Mouse (Mus musculus): Measurements from ENCODE around the gene Btbd17. TPM values are rescaled to one million over a fixed set of nuclear protein-coding genes. Genes with fewer than 3 reads are reported as not detected.

The Btbd17 gene
- polyA plus RNA-seq, 1 experiment from 2014 or later = 0.09 TPM

- no peaks in the 10 kb centered on the region for H3K36me3 ChIP-seq (ENCODE audit: control insufficient read depth, insufficient read depth, low read length)
- 26% methylated on average over 9 of the region's 9 CpGs for WGBS (ENCODE audit: insufficient replicate concordance)
- H3K27me3 ChIP-seq (ENCODE audit: control insufficient read depth, insufficient read depth, low read length) = peaks cover 59% of the 10 kb centered on the region
- H3K9ac ChIP-seq (ENCODE audit: low read depth, low read length) = no peak overlapping the region
- no peak for ATAC-seq (replicated peaks; ENCODE audit: insufficient number of reproducible peaks, low FRiP score, low TSS enrichment)
- H3K4me1 ChIP-seq (ENCODE audit: control insufficient read depth, insufficient read depth, low read length) = peaks cover 8% of the 10 kb centered on the region; the same call in 1 of the 2 replicates
- H3K27ac ChIP-seq (ENCODE audit: low read depth, low read length) = no peak overlapping the region
- no peaks in the 10 kb centered on the region for H3K9me3 ChIP-seq (replicated peaks; ENCODE audit: control insufficient read depth, low read length)
- no peak overlapping the region for H3K4me2 ChIP-seq
- H3K4me3 ChIP-seq (ENCODE audit: low read depth, low read length) = no peak overlapping the region
Measured at GRCm38 (mm10) chr11:114780076-114780475, 15.7 kb downstream of the Btbd17 start.

DNA sequence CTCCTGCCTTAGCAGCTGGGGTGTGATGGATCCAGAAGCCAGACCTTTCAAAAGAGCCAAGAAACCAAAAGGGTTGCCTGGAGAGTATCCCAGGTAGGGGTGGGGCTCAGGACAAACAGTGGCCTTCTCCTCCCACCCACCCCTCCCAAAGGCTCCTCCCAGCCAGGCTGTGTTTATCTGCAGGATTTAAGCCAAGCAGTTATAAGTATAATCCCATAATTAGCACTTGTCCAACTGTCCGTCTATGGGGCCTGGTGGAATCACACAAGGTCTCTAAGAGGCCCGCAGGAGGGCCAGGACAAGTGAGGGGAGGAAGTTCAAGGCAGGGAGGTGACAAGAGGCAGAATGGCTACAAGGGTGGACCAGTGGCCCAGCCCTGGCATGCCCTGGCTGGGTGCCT, 23.8 kb downstream of the Btbd17 start:
- Histone ChIP-seq H3K27ac (ENCODE audit: low read depth, low read length) (no peak overlapping the region), H3K4me1 (ENCODE audit: control insufficient read depth, insufficient read depth, low read length) (no peaks in the 10 kb centered on the region), H3K4me2 (no peak overlapping the region), H3K9ac (ENCODE audit: low read depth, low read length) (no peak overlapping the region), H3K36me3 (ENCODE audit: control insufficient read depth, insufficient read depth, low read length) (no peaks in the 10 kb centered on the region), H3K9me3 (replicated peaks; ENCODE audit: control insufficient read depth, low read length) (no peaks in the 10 kb centered on the region), H3K27me3 (ENCODE audit: control insufficient read depth, insufficient read depth, low read length) (peaks cover 12% of the 10 kb centered on the region), H3K4me3 (ENCODE audit: low read depth, low read length) (no peak overlapping the region)
- no peak for ATAC-seq (replicated peaks; ENCODE audit: insufficient number of reproducible peaks, low FRiP score, low TSS enrichment)
- 63% methylated on average over 2 of the region's 2 CpGs for WGBS (ENCODE audit: insufficient replicate concordance)

GRCm38 (mm10) chr11:114769911-114770310, 25.8 kb downstream of the Btbd17 start:
- Histone ChIP-seq H3K27ac (ENCODE audit: low read depth, low read length) (no peak overlapping the region), H3K4me2 (no peak overlapping the region), H3K27me3 (ENCODE audit: control insufficient read depth, insufficient read depth, low read length) (peaks cover 21% of the 10 kb centered on the region), H3K4me1 (ENCODE audit: control insufficient read depth, insufficient read depth, low read length) (0 out of 2 replicates have a peak, but pooled peaks cover 4% of the 10 kb centered on the region), H3K36me3 (ENCODE audit: control insufficient read depth, insufficient read depth, low read length) (no peaks in the 10 kb centered on the region), H3K9ac (ENCODE audit: low read depth, low read length) (no peak overlapping the region), H3K4me3 (ENCODE audit: low read depth, low read length) (no peak overlapping the region), H3K9me3 (replicated peaks; ENCODE audit: control insufficient read depth, low read length) (no peaks in the 10 kb centered on the region)
- WGBS (ENCODE audit: insufficient replicate concordance) = 57% methylated on average over 6 of the region's 6 CpGs
- ATAC-seq (replicated peaks; ENCODE audit: insufficient number of reproducible peaks, low FRiP score, low TSS enrichment) = no peak

DNA sequence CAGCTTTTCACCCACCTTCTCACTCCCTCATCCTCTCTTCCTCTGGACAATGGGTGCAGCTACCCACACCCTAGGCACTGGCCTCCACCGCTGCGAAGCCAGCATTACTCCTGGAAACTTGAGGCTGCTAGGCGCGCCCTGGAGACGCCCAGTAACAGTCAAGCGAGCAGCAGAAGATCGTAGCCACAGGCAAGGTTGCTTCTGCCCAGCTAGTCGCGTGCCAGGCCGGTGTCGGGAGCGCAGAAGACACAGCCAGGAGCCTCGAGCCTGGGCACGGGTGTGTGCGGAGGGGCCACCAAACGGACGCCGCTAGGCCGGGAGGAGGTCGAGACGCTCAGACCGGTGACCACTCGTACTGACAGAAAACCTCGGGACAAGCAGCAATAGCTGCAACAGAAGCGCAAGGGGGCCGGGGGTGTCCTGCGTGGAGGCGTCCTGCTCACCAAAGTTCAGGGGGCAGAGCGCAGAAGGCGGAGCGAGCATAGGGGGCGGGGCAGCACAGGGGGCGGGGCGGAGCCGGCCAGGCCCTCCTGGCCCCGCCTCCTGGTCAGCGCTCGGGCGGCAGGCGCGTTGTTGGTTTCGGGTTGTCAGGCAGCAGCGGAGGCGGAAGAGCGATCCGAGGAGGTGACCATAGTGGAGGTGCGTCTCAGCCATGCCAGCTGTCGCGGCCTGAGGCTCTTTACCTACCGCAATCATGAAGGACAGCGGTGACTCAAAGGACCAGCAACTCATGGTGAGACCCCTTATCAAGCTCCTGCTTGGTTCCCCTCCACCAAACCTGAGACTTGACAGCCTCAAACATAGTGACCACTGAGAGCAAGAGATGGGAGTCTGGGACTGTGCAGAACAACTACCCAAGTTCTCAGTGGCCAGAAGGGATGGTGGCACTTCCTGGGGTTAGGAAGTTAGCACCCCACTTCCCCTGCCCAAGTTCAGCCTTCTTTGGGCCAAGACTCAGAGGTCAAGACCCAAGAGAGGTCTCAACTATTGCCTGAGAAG, 30.6 kb downstream of the Btbd17 start, which contains the start of gene Kif19a:
Kif19a (plus strand) TSS at position 569 of the 999 bp plus-strand sequence.
- Histone ChIP-seq H3K4me2 (peak within 1 kb of the TSS; percentile 90), H3K27me3 (ENCODE audit: control insufficient read depth, insufficient read depth, low read length) (peaks cover 29% of the 10 kb centered on the region), H3K27ac (ENCODE audit: low read depth, low read length) (no peak within 1 kb of the TSS), H3K9ac (ENCODE audit: low read depth, low read length) (peak within 1 kb of the TSS; percentile 44; the same call in 1 of the 2 replicates), H3K4me1 (ENCODE audit: control insufficient read depth, insufficient read depth, low read length) (0 out of 2 replicates have a peak, but pooled peaks cover 4% of the 10 kb centered on the region), H3K4me3 (ENCODE audit: low read depth, low read length) (peak within 1 kb of the TSS; percentile 48), H3K36me3 (ENCODE audit: control insufficient read depth, insufficient read depth, low read length) (no peaks in the 10 kb centered on the region), H3K9me3 (replicated peaks; ENCODE audit: control insufficient read depth, low read length) (no peaks in the 10 kb centered on the region)
- peak; percentile 81 for ATAC-seq (replicated peaks; ENCODE audit: insufficient number of reproducible peaks, low FRiP score, low TSS enrichment)
- 3% methylated on average over 45 of the region's 51 CpGs for WGBS (ENCODE audit: insufficient replicate concordance)

DNA sequence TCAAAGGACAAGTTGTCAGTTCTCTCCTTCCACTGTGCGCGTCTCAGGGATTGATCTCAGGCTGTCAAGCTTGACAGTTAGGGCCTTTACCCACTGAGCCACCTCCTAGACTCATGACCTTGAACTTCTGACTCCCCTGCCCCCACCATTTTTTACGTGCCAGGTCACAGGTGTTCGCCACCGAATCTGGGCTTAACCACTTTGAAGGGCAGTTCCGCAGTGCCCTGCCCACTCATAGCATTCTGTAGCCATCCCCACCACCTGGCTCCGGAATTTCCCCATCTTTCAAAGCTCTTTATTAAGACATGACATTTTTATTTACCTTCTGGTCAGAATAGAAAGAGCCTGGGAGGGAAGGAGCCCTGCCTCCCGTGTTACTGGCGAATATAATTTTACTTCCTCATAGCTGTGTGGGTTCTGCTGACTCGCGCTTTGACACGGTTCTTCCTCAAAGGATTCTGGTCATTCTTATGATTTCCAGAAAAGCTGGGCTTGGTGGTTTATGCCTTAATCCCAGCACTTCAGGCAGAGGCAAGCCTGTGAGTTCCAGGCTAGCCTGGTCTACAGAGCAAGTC, 48.1 kb downstream of the Btbd17 start:
- peaks cover 3% of the 10 kb centered on the region for H3K27me3 ChIP-seq (ENCODE audit: control insufficient read depth, insufficient read depth, low read length)
- 80% methylated on average over 12 of the region's 12 CpGs for WGBS (ENCODE audit: insufficient replicate concordance)

GRCm38 (mm10) chr11:114745134-114745533, 50.6 kb downstream of the Btbd17 start:
- Histone ChIP-seq H3K4me3 (ENCODE audit: low read depth, low read length) (no peak overlapping the region), H3K4me1 (ENCODE audit: control insufficient read depth, insufficient read depth, low read length) (peaks cover 4% of the 10 kb centered on the region; the same call in 1 of the 2 replicates), H3K27me3 (ENCODE audit: control insufficient read depth, insufficient read depth, low read length) (peaks cover 3% of the 10 kb centered on the region), H3K36me3 (ENCODE audit: control insufficient read depth, insufficient read depth, low read length) (no peaks in the 10 kb centered on the region), H3K4me2 (peak overlapping the region; percentile 46), H3K27ac (ENCODE audit: low read depth, low read length) (no peak overlapping the region), H3K9ac (ENCODE audit: low read depth, low read length) (no peak overlapping the region), H3K9me3 (replicated peaks; ENCODE audit: control insufficient read depth, low read length) (no peaks in the 10 kb centered on the region)
- WGBS (ENCODE audit: insufficient replicate concordance) = 1% methylated on average over 12 of the region's 12 CpGs
- ATAC-seq (replicated peaks; ENCODE audit: insufficient number of reproducible peaks, low FRiP score, low TSS enrichment) = no peak

More for the DNA sequence above, 48.1 kb downstream of the Btbd17 start:
- ATAC-seq (replicated peaks; ENCODE audit: insufficient number of reproducible peaks, low FRiP score, low TSS enrichment) = no peak
- Histone ChIP-seq H3K9me3 (replicated peaks; ENCODE audit: control insufficient read depth, low read length) (no peaks in the 10 kb centered on the region), H3K9ac (ENCODE audit: low read depth, low read length) (no peak overlapping the region), H3K27ac (ENCODE audit: low read depth, low read length) (no peak overlapping the region), H3K36me3 (ENCODE audit: control insufficient read depth, insufficient read depth, low read length) (no peaks in the 10 kb centered on the region), H3K4me2 (no peak overlapping the region), H3K4me1 (ENCODE audit: control insufficient read depth, insufficient read depth, low read length) (no peaks in the 10 kb centered on the region), H3K4me3 (ENCODE audit: low read depth, low read length) (no peak overlapping the region)

DNA sequence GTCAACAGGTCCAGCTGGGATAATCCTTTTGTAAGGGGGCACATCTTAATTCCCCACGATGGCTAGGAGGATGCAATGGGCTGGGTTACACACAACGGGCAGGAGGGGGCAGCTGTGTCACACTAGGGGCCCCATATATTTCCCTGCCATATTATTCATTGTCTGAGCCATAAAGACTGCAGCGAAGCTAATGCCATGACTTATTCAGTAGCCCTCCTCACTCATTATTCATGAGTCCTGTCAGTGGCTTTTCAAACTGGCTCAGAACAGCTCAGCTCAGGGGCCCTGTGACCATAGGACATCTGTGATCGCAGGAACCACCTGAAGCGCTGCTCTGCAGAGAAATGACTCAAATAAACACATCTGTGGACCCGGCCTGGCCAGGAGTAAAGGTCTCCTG, 54.3 kb downstream of the Btbd17 start:
- peaks cover 4% of the 10 kb centered on the region; the same call in 1 of the 2 replicates for H3K4me1 ChIP-seq (ENCODE audit: control insufficient read depth, insufficient read depth, low read length)
- no peak overlapping the region for H3K4me2 ChIP-seq
- H3K9ac ChIP-seq (ENCODE audit: low read depth, low read length) = no peak overlapping the region
- 63% methylated on average over 6 of the region's 6 CpGs for WGBS (ENCODE audit: insufficient replicate concordance)
- no peaks in the 10 kb centered on the region for H3K36me3 ChIP-seq (ENCODE audit: control insufficient read depth, insufficient read depth, low read length)
- H3K9me3 ChIP-seq (replicated peaks; ENCODE audit: control insufficient read depth, low read length) = no peaks in the 10 kb centered on the region
- H3K4me3 ChIP-seq (ENCODE audit: low read depth, low read length) = no peak overlapping the region
- ATAC-seq (replicated peaks; ENCODE audit: insufficient number of reproducible peaks, low FRiP score, low TSS enrichment) = no peak
- H3K27me3 ChIP-seq (ENCODE audit: control insufficient read depth, insufficient read depth, low read length) = peaks cover 3% of the 10 kb centered on the region
- H3K27ac ChIP-seq (ENCODE audit: low read depth, low read length) = no peak overlapping the region
